Mouse (Mus musculus): ENCODE results near the gene 1700034J05Rik. TPM values are rescaled to one million over a fixed set of nuclear protein-coding genes. Genes with fewer than 3 reads are reported as not detected.
A peak's percentile ranks its signal among the peaks of the same experiment; 100 is the strongest.

1700034J05Rik gene
- polyA plus RNA-seq, 1 experiment = not detected

DNA sequence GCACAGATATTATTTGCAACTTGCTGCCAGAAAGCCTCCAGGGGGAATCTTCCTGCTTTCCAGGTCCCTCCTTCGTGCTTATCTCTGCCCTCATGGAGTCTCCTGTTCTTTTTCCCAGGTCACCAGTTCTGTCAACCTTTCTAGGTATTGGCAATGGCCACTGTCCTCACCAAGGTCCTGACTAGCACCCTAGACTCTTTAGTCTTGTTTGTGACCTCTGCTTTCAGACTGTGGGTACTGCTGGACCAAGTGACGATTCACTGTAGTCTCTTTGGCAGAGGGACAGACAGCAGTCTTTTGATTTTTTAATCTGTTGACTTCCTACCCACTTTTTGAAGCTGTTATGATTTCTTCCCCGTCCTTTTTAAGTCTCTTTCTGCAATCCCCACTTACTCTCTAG lies 26.1 kb downstream of the 1700034J05Rik start:
- TF ChIP-seq POLR2A (IDR thresholded peaks at IDR 0.05; ENCODE audit: low read depth, low read length) (no peak), CTCF (IDR thresholded peaks at IDR 0.05; ENCODE audit: extremely low read depth, insufficient read length, insufficient replicate concordance, low read depth, low read length) (no peak)
- Histone ChIP-seq H3K27ac (ENCODE audit: insufficient read depth, low read depth, low read length) (no peak overlapping the region), H3K27me3 (ENCODE audit: control insufficient read depth, insufficient read depth, low read length) (no peaks in the 10 kb centered on the region), H3K4me3 (ENCODE audit: low read depth, low read length) (no peak overlapping the region), H3K4me1 (ENCODE audit: control insufficient read depth, insufficient read depth, insufficient read length, low read length) (no peaks in the 10 kb centered on the region), H3K36me3 (ENCODE audit: control insufficient read depth, insufficient read depth, low read length) (no peaks in the 10 kb centered on the region)
- 50% methylated on average over 3 of the region's 3 CpGs for WGBS

DNA sequence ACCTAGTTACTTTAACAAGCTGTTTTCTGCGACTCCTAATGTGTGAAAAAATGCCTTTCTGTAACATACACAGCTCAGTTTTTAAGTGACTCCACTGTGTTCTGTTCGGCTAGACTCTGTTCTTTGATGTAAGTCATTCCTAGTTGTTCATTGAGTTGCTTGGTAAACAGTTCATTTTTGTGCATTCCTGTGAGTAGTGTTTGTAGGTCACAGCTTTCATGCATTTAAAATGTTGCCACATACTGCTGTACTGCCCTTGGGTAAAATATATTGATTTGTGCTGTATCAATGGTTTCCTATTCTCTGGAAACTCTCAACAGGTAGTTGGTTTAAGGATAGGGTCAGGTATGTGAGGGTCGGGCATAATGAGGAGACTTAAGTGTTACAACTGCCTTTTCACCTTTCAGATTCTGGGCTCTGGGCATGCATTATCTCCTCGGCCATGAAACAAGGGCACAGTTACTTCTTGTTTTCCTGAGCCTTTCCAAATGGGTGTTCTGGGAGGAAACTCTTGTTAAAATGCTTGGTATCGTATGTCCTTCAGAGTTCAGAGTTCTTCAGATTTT lies 27.7 kb downstream of the 1700034J05Rik start:
- Histone ChIP-seq H3K4me1 (ENCODE audit: control insufficient read depth, insufficient read depth, insufficient read length, low read length) (no peaks in the 10 kb centered on the region), H3K27ac (ENCODE audit: insufficient read depth, low read depth, low read length) (no peak overlapping the region), H3K27me3 (ENCODE audit: control insufficient read depth, insufficient read depth, low read length) (no peaks in the 10 kb centered on the region), H3K4me3 (ENCODE audit: low read depth, low read length) (no peak overlapping the region), H3K36me3 (ENCODE audit: control insufficient read depth, insufficient read depth, low read length) (no peaks in the 10 kb centered on the region)
- 78% methylated on average over 5 of the region's 5 CpGs for WGBS
- TF ChIP-seq POLR2A (IDR thresholded peaks at IDR 0.05; ENCODE audit: low read depth, low read length) = no peak
- TF ChIP-seq CTCF (IDR thresholded peaks at IDR 0.05; ENCODE audit: extremely low read depth, insufficient read length, insufficient replicate concordance, low read depth, low read length) = no peak

DNA sequence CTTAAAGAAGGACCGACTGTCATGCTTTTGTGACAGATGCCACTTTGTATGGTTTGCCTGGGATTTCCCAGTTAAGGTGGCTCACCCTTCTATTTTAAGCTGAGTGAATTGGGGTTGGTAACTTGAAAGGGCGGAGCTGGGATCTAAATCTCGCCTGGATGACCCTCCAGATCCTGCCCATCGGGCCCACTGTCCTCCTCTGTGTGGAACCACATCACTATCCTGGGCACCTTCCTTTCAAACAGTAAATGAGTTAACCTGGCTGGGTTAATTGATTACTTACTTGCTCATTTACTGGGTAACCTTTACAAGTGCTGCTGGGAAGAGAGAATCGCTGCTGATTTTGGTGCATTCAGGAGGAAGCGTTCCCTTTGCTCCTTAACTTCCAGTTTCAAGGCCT lies 35.9 kb downstream of the 1700034J05Rik start:
- Histone ChIP-seq H3K27ac (ENCODE audit: insufficient read depth, low read depth, low read length) (no peak overlapping the region), H3K4me3 (ENCODE audit: low read depth, low read length) (no peak overlapping the region), H3K27me3 (ENCODE audit: control insufficient read depth, insufficient read depth, low read length) (no peaks in the 10 kb centered on the region), H3K4me1 (ENCODE audit: control insufficient read depth, insufficient read depth, insufficient read length, low read length) (peaks cover 1% of the 10 kb centered on the region; the same call in 1 of the 2 replicates), H3K36me3 (ENCODE audit: control insufficient read depth, insufficient read depth, low read length) (no peaks in the 10 kb centered on the region)
- TF ChIP-seq POLR2A (IDR thresholded peaks at IDR 0.05; ENCODE audit: low read depth, low read length) (no peak), CTCF (IDR thresholded peaks at IDR 0.05; ENCODE audit: extremely low read depth, insufficient read length, insufficient replicate concordance, low read depth, low read length) (no peak)
- WGBS = 93% methylated on average over 6 of the region's 6 CpGs

DNA sequence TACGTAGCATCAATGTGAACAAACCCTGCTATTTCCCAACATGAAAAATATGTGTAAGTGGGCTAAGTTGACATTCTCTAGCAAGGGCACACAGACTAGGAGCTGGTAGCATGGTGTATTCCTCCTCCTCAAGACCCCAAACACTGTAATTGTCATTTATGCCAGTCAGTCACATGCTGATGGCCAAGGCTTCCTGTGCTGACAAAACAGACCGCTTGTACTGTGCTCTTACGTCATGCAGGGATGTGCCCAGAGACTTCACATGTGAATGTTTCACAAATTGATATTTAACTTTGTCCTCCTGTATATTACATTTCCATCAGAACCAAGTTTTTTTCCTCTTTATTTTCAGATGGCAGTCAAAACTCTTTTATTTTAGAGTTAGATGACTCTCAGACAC lies 36.8 kb downstream of the 1700034J05Rik start:
- WGBS = 95% methylated on average over 3 of the region's 3 CpGs
- Histone ChIP-seq H3K4me1 (ENCODE audit: control insufficient read depth, insufficient read depth, insufficient read length, low read length) (peaks cover 7% of the 10 kb centered on the region; the same call in 1 of the 2 replicates), H3K36me3 (ENCODE audit: control insufficient read depth, insufficient read depth, low read length) (no peaks in the 10 kb centered on the region), H3K27ac (ENCODE audit: insufficient read depth, low read depth, low read length) (no peak overlapping the region), H3K27me3 (ENCODE audit: control insufficient read depth, insufficient read depth, low read length) (no peaks in the 10 kb centered on the region), H3K4me3 (ENCODE audit: low read depth, low read length) (no peak overlapping the region)
- no peak for TF ChIP-seq POLR2A (IDR thresholded peaks at IDR 0.05; ENCODE audit: low read depth, low read length)
- TF ChIP-seq CTCF (IDR thresholded peaks at IDR 0.05; ENCODE audit: extremely low read depth, insufficient read length, insufficient replicate concordance, low read depth, low read length) = no peak

DNA sequence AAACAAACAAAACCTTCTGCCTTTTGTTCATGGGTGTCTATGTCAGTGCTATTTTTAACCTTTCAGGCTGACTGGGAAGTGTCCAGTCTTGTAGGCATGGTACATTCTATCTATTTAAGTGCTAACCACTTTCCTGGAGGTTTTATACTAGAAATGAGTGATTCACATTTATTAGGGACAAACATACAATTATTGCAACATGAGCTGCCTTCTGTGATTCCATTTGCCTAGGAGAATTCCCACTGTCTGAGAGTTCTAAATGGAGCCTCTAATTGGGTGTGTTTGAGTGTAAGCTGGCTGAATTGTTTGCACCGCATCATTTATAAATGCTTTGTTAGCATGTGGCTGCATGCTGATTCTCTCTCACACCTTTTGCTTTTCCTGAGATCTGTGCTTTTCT lies 38.4 kb downstream of the 1700034J05Rik start:
- Histone ChIP-seq H3K27me3 (ENCODE audit: control insufficient read depth, insufficient read depth, low read length) (no peaks in the 10 kb centered on the region), H3K27ac (ENCODE audit: insufficient read depth, low read depth, low read length) (no peak overlapping the region), H3K36me3 (ENCODE audit: control insufficient read depth, insufficient read depth, low read length) (no peaks in the 10 kb centered on the region), H3K4me1 (ENCODE audit: control insufficient read depth, insufficient read depth, insufficient read length, low read length) (peaks cover 7% of the 10 kb centered on the region; the same call in 1 of the 2 replicates), H3K4me3 (ENCODE audit: low read depth, low read length) (no peak overlapping the region)
- 98% methylated on average over 1 of the region's 1 CpGs for WGBS
- TF ChIP-seq CTCF (IDR thresholded peaks at IDR 0.05; ENCODE audit: extremely low read depth, insufficient read length, insufficient replicate concordance, low read depth, low read length) (no peak), POLR2A (IDR thresholded peaks at IDR 0.05; ENCODE audit: low read depth, low read length) (no peak)

DNA sequence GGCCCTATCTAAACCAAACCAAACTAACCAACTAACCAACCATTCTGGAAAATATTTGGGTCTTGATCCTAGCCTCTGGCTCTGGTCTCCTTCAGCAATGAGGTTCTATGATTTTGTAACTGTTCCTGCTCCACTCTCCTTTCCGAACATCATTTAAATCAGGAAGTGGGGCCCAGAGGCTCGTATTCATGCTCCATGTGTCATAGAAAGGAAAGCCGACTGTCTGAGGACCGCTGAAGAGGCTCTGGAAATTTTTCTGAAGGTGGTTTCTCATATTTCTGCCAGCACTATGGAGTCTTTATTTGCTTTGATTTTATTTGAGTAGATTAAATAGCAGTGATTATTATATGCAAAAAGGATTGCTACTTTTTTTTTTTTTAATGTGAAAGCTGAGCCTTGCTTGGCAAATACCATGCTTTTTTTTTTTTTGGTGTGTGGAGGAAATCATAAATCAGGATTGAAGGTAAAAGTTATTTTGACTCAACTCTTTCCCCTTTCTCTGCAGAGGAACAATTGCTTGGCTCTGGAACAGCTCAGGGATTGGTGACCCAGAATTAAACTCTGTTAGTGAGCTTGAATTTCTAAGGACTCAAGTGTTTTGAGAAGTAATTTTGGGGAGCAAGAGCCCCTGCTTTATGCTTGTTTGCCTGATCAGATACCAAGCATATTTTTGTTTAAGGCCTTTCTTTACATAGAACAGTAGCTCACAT lies 40.6 kb downstream of the 1700034J05Rik start:
- 73% methylated on average over 4 of the region's 4 CpGs for WGBS
- Histone ChIP-seq H3K4me1 (ENCODE audit: control insufficient read depth, insufficient read depth, insufficient read length, low read length) (peaks cover 7% of the 10 kb centered on the region; the same call in 1 of the 2 replicates), H3K27ac (ENCODE audit: insufficient read depth, low read depth, low read length) (0 out of 2 replicates have a peak overlapping the region, but pooled peaks have one; percentile 14)

DNA sequence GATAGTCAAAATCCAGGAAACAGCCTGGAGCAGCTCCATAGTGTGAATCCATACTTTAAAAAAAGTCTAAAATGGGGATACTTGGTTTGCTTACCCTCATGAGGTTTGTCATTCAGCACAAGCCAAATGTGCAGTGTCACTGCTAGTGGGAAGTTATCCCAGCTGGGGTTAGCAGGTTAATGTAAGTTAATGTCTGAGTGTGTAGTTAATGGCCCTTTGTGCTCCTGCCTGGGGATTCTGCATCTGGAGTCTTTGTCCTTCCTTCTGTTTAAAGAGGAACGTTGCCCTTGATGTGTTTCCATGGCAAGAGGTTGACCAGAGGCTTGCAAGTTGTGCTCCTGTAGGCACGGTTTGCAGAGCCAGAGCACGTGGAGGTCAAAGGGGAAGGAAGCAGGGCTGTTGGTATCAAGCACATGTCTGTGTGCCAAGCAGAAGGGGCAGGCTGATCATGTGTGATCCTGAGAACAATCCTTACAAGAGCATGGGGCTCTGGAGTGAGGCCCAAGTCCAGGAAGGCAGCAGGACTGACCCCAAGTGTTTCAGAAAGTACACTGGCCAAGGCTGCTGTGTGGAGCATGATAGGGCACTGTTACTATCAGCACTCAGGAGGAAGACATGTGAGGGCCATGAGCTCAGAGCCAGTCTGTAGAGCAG lies 41.3 kb downstream of the 1700034J05Rik start:
- no peak for TF ChIP-seq POLR2A (IDR thresholded peaks at IDR 0.05; ENCODE audit: low read depth, low read length)
- TF ChIP-seq CTCF (IDR thresholded peaks at IDR 0.05; ENCODE audit: extremely low read depth, insufficient read length, insufficient replicate concordance, low read depth, low read length) = no peak
- WGBS = 30% methylated on average over 3 of the region's 3 CpGs

More for the DNA sequence above, 40.6 kb downstream of the 1700034J05Rik start:
- Histone ChIP-seq H3K4me3 (ENCODE audit: low read depth, low read length) (no peak overlapping the region), H3K27me3 (ENCODE audit: control insufficient read depth, insufficient read depth, low read length) (no peaks in the 10 kb centered on the region), H3K36me3 (ENCODE audit: control insufficient read depth, insufficient read depth, low read length) (no peaks in the 10 kb centered on the region)
- TF ChIP-seq POLR2A (IDR thresholded peaks at IDR 0.05; ENCODE audit: low read depth, low read length) = no peak
- TF ChIP-seq CTCF (IDR thresholded peaks at IDR 0.05; ENCODE audit: extremely low read depth, insufficient read length, insufficient replicate concordance, low read depth, low read length) = no peak

More for the DNA sequence above, 41.3 kb downstream of the 1700034J05Rik start:
- Histone ChIP-seq H3K27me3 (ENCODE audit: control insufficient read depth, insufficient read depth, low read length) (no peaks in the 10 kb centered on the region), H3K36me3 (ENCODE audit: control insufficient read depth, insufficient read depth, low read length) (no peaks in the 10 kb centered on the region), H3K4me1 (ENCODE audit: control insufficient read depth, insufficient read depth, insufficient read length, low read length) (peaks cover 7% of the 10 kb centered on the region; the same call in 1 of the 2 replicates), H3K4me3 (ENCODE audit: low read depth, low read length) (no peak overlapping the region), H3K27ac (ENCODE audit: insufficient read depth, low read depth, low read length) (0 out of 2 replicates have a peak overlapping the region, but pooled peaks have one; percentile 14)
